11 mouse cellular contexts compared by ENCODE assay signal in the genomic region with DNA sequence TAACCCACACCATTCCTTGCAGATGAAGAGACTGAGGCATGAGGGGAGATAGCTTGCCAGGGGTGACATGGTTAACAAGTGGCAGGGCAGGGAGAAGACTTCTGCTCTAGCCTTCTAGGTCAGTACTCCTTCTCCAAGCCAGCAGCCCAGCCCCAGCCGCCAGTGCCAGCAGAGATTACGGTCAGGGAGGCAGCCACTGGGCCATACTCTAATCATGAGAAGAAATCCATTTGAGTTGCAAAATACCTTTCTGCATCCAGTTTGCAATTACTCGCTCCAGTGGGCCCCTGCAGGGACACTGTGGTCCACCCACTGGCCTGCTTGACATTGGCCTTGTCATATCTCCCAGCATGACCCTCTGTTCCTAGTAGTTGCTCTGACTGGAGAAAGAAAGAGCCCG. TPM values are rescaled to one million over a fixed set of nuclear protein-coding genes. Genes with fewer than 3 reads are reported as not detected.
DNase-seq lines count a peak whose midpoint lies in the region; ATAC-seq and TF ChIP-seq lines count a peak whose summit lies in the region.
"Had no signal": no experiment of that assay in that cellular context is flagged by ENCODE, and none has a peak within 500 bp of the region (broad histone marks: within the 10 kb centered on the region; RNA-seq: fewer than 3 reads in every experiment).

No protein-coding gene starts in this region.

- H3K36me3 ChIP-seq in heart, embryonic 13.5 days, result no peaks in the 10 kb centered on the region
- H3K36me3 ChIP-seq in heart, embryonic 12.5 days, result no peaks in the 10 kb centered on the region
- H3K36me3 ChIP-seq in testis, adult 2 months (ENCODE audit: control insufficient read depth, insufficient read depth, low read length), result no peaks in the 10 kb centered on the region
- H3K36me3 ChIP-seq: heart, embryonic 15.5 days; liver, embryonic 15.5 days; midbrain, embryonic 15.5 days had no signal

- WGBS in heart, embryonic 13.5 days, result 79% methylated on average over 4 of the region's 4 CpGs
- 76% methylated on average over 4 of the region's 4 CpGs for WGBS in heart, embryonic 12.5 days

- DNase-seq in testis, postnatal 10 days (ENCODE audit: low spot score), result no peak
- peak; percentile 20 for DNase-seq in induced T-regulatory cell, adult 2 months (ENCODE audit: low read depth)
- DNase-seq in retina, embryonic 14.5 days (ENCODE audit: low spot score), result peak; percentile 77
- no peak for DNase-seq in right cerebral cortex, postnatal 36 days (ENCODE audit: low spot score in 2 of 2)
- no peak for DNase-seq in layer of hippocampus, postnatal 36 days

- H3K27ac ChIP-seq in heart, embryonic 13.5 days (replicated peaks), result peak overlapping the region; percentile 65
- H3K27ac ChIP-seq in heart, embryonic 12.5 days (ENCODE audit: poor library complexity, severe bottlenecking), result no peak overlapping the region
- peak overlapping the region; percentile 59 for H3K27ac ChIP-seq in testis, adult 2 months (ENCODE audit: control insufficient read depth, insufficient read depth, low read depth, low read length)
- H3K27ac ChIP-seq: liver, embryonic 15.5 days; midbrain, embryonic 15.5 days had no signal

- 0 out of 2 replicates have a peak, but pooled peaks cover 3% of the 10 kb centered on the region for H3K27me3 ChIP-seq in heart, embryonic 13.5 days (replicated peaks)
- H3K27me3 ChIP-seq in heart, embryonic 12.5 days (replicated peaks), result no peaks in the 10 kb centered on the region
- no peaks in the 10 kb centered on the region for H3K27me3 ChIP-seq in testis, adult 2 months (ENCODE audit: control insufficient read depth, insufficient read depth, low read length)
- H3K27me3 ChIP-seq: heart, embryonic 15.5 days; midbrain, embryonic 15.5 days had no signal

- no peak overlapping the region for H3K9ac ChIP-seq in heart, embryonic 13.5 days
- no peak overlapping the region for H3K9ac ChIP-seq in heart, embryonic 12.5 days
- H3K9ac ChIP-seq: heart, embryonic 15.5 days; liver, embryonic 15.5 days; midbrain, embryonic 15.5 days had no signal

- no peak overlapping the region for H3K4me2 ChIP-seq in heart, embryonic 13.5 days
- H3K4me2 ChIP-seq in heart, embryonic 12.5 days, result no peak overlapping the region
- H3K4me2 ChIP-seq: liver, embryonic 15.5 days; midbrain, embryonic 15.5 days had no signal

- no peak overlapping the region for H3K4me3 ChIP-seq in heart, embryonic 13.5 days
- H3K4me3 ChIP-seq in heart, embryonic 12.5 days, result no peak overlapping the region
- no peak overlapping the region for H3K4me3 ChIP-seq in testis, adult 2 months (ENCODE audit: control insufficient read depth, low read depth, low read length)
- H3K4me3 ChIP-seq: heart, embryonic 15.5 days; liver, embryonic 15.5 days; midbrain, embryonic 15.5 days had no signal

- no peak for TF ChIP-seq POLR2A in testis, adult 2 months (IDR thresholded peaks at IDR 0.05; ENCODE audit: control insufficient read depth, low read depth, low read length)

- H3K4me1 ChIP-seq in heart, embryonic 13.5 days, result peaks cover 49% of the 10 kb centered on the region
- peaks cover 47% of the 10 kb centered on the region for H3K4me1 ChIP-seq in heart, embryonic 12.5 days (replicated peaks)
- peaks cover 11% of the 10 kb centered on the region; the same call in 1 of the 2 replicates for H3K4me1 ChIP-seq in testis, adult 2 months (ENCODE audit: control insufficient read depth, insufficient read depth, low read length)

- TF ChIP-seq CTCF in testis, adult 2 months (IDR thresholded peaks at IDR 0.05; ENCODE audit: control insufficient read depth, insufficient read depth, insufficient replicate concordance, low read depth, low read length), result no peak

- H3K9me3 ChIP-seq in heart, embryonic 13.5 days, result no peaks in the 10 kb centered on the region
- H3K9me3 ChIP-seq in heart, embryonic 12.5 days (replicated peaks), result no peaks in the 10 kb centered on the region
- H3K9me3 ChIP-seq: heart, embryonic 15.5 days; liver, embryonic 15.5 days; midbrain, embryonic 15.5 days had no signal

- no peak for ATAC-seq in heart, embryonic 13.5 days (ENCODE audit: extremely low read depth, insufficient number of reproducible peaks, low FRiP score, low TSS enrichment)
- ATAC-seq in heart, embryonic 12.5 days (ENCODE audit: insufficient number of reproducible peaks, low FRiP score), result no peak
- ATAC-seq: midbrain, embryonic 15.5 days had no signal

RNA-seq across cellular contexts. Expression of gene Hdac7, which starts 5.9 kb away (rescaled TPM):
- polyA plus RNA-seq in heart, embryonic 13.5 days (2015; fragmentation: Nextera tagmentation; extraction: Ambion mirVana), result 23.4 and 23.7 TPM in 2 replicates
- 27.4 and 27.8 TPM in 2 replicates for polyA plus RNA-seq in heart, embryonic 12.5 days (2016; fragmentation: Nextera tagmentation; extraction: Ambion mirVana)
- 6.1 and 6.5 TPM in 2 replicates for polyA plus RNA-seq in testis, adult 2 months (2012; rRNA removed)
- total RNA-seq in layer of hippocampus, postnatal 36 days (2021), result 10 to 100 TPM; 21.3 to 25.0 TPM

Comparison
In these comparisons a context has a peak if more than half of its experiments do, and no peak if none do; other contexts are left out.
1. DNase-seq: peak in induced T-regulatory cell, adult 2 months (single experiment) and retina, embryonic 14.5 days (single experiment); none in testis, postnatal 10 days (single experiment), right cerebral cortex, postnatal 36 days (0 of 2) and layer of hippocampus, postnatal 36 days (0 of 2).